Mouse (Mus musculus): ENCODE measurements around the gene Gm6588. TPM values are rescaled to one million over a fixed set of nuclear protein-coding genes. Genes with fewer than 3 reads are reported as not detected.

Gene Gm6588
- total RNA-seq, 2 experiments from 2014 or later = not detected

GRCm38 (mm10) chr5:112470144-112470543, 20.9 kb downstream of the Gm6588 start:
- peak; percentile 40 to 62 for DNase-seq

- no peak for DNase-seq
Measured at GRCm38 (mm10) chr5:112473453-112473852, 24.2 kb downstream of the Gm6588 start.

- DNase-seq = no peak
Measured at GRCm38 (mm10) chr5:112481946-112482410, 32.8 kb downstream of the Gm6588 start.

GRCm38 (mm10) chr5:112482551-112482950, 33.3 kb downstream of the Gm6588 start:
- no peak for DNase-seq

GRCm38 (mm10) chr5:112483030-112483429, 33.8 kb downstream of the Gm6588 start:
- DNase-seq = no peak

- no peak for DNase-seq
Measured at GRCm38 (mm10) chr5:112484924-112485715, 35.9 kb downstream of the Gm6588 start.

GRCm38 (mm10) chr5:112486415-112486814, 37.2 kb downstream of the Gm6588 start:
- peak; percentile 20 to 32 for DNase-seq

- no peak for DNase-seq
Measured at GRCm38 (mm10) chr5:112487504-112487903, 38.3 kb downstream of the Gm6588 start.

GRCm38 (mm10) chr5:112488101-112488776, 39.0 kb downstream of the Gm6588 start:
- DNase-seq = no peak

GRCm38 (mm10) chr5:112491489-112491888, 42.3 kb downstream of the Gm6588 start:
- DNase-seq = no peak

- peak; percentile 24 to 27 for DNase-seq
Measured at GRCm38 (mm10) chr5:112493492-112493891, 44.3 kb downstream of the Gm6588 start.

GRCm38 (mm10) chr5:112496753-112497369, 47.6 kb downstream of the Gm6588 start:
- no peak for DNase-seq

- no peak for DNase-seq
Measured at GRCm38 (mm10) chr5:112498921-112499917, 50.0 kb downstream of the Gm6588 start.

GRCm38 (mm10) chr5:112499918-112500682, 50.9 kb downstream of the Gm6588 start:
- no peak for DNase-seq

Other genes with a start within 250 kb of the Gm6588 start
- 10 to 100 TPM; 55.5 to 60.8 TPM for gene Cryba4, start 196.9 kb upstream of the Gm6588 start, total RNA-seq (2021)
- 1 to 10 TPM; 3.4 to 3.9 TPM for gene Crybb1, start 193.6 kb upstream of the Gm6588 start, total RNA-seq (2021)
- gene Tpst2, start 172.7 kb upstream of the Gm6588 start, total RNA-seq (2021) = 100 to 1,000 TPM; 198 to 275 TPM
- gene Tfip11, start 123.1 kb upstream of the Gm6588 start, total RNA-seq (2021) = 10 to 100 TPM; 36.3 to 37.8 TPM
- gene Srrd, start 106.4 kb upstream of the Gm6588 start, total RNA-seq (2021) = 10 to 100 TPM; 35.5 to 63.7 TPM
- gene Hps4, start 106.3 kb upstream of the Gm6588 start, total RNA-seq (2021) = 10 to 100 TPM; 29.4 to 49.4 TPM
- gene Gm6583, start 93.4 kb upstream of the Gm6588 start, total RNA-seq (2021) = not detected
- gene Asphd2, start 54.6 kb upstream of the Gm6588 start, total RNA-seq (2021) = 1 to 10 TPM; 1.9 to 2.4 TPM
- gene Sez6l, start 127.8 kb downstream of the Gm6588 start, total RNA-seq (2021) = 1 to 10 TPM; 3.6 to 8.7 TPM

All from adrenal gland, postnatal 36 days (tissue).